Mouse (Mus musculus) frontal cortex, postnatal 36 days (tissue): ENCODE measurements around the gene Rtn4r.

Experiments
- DNase-seq, 2 experiments: peaks; one replicate each; pipeline ENCODE4 v3.0.0; 2022; ENCODE audit warnings: low spot score in 2 of 2

Rtn4r gene

GRCm38 (mm10) chr16:18156579-18157350, 29.3 kb downstream of the Rtn4r start:
- DNase-seq, result no peak

GRCm38 (mm10) chr16:18159255-18159654, 31.8 kb downstream of the Rtn4r start:
- DNase-seq, result no peak

- no peak for DNase-seq
Measured at GRCm38 (mm10) chr16:18159778-18160177, 32.3 kb downstream of the Rtn4r start.

GRCm38 (mm10) chr16:18160514-18160913, 33.1 kb downstream of the Rtn4r start:
- DNase-seq, result peak in 1 of 2 experiments; percentile 40

- DNase-seq, result no peak
Measured at GRCm38 (mm10) chr16:18161190-18161589, 33.7 kb downstream of the Rtn4r start.

GRCm38 (mm10) chr16:18164642-18165238, 37.3 kb downstream of the Rtn4r start:
- no peak for DNase-seq

- no peak for DNase-seq
Measured at GRCm38 (mm10) chr16:18166613-18167190, 39.3 kb downstream of the Rtn4r start.

GRCm38 (mm10) chr16:18169156-18169555, 41.7 kb downstream of the Rtn4r start:
- DNase-seq, result no peak

- DNase-seq, result no peak
Measured at GRCm38 (mm10) chr16:18169776-18170175, 42.3 kb downstream of the Rtn4r start.

- peak; percentile 84 to 88 for DNase-seq
Measured at GRCm38 (mm10) chr16:18172266-18172855, 44.9 kb downstream of the Rtn4r start.

GRCm38 (mm10) chr16:18173231-18173630, 45.8 kb downstream of the Rtn4r start:
- DNase-seq, result peak; percentile 87 to 89

GRCm38 (mm10) chr16:18173788-18174187, 46.3 kb downstream of the Rtn4r start:
- DNase-seq, result peak; percentile 71 to 88

- DNase-seq, result peak in 1 of 2 experiments; percentile 39
Measured at GRCm38 (mm10) chr16:18175817-18176541, 48.5 kb downstream of the Rtn4r start.

- no peak for DNase-seq
Measured at GRCm38 (mm10) chr16:18176758-18177157, 49.3 kb downstream of the Rtn4r start.

GRCm38 (mm10) chr16:18179591-18179990, 52.1 kb downstream of the Rtn4r start:
- no peak for DNase-seq

GRCm38 (mm10) chr16:18181398-18181797, 54.0 kb downstream of the Rtn4r start:
- DNase-seq, result no peak

GRCm38 (mm10) chr16:18182766-18183165, 55.3 kb downstream of the Rtn4r start:
- no peak for DNase-seq

- DNase-seq, result no peak
Measured at GRCm38 (mm10) chr16:18185715-18186449, 58.4 kb downstream of the Rtn4r start.

- no peak for DNase-seq
Measured at GRCm38 (mm10) chr16:18186798-18187197, 59.4 kb downstream of the Rtn4r start.

GRCm38 (mm10) chr16:18187221-18187620, 59.8 kb downstream of the Rtn4r start:
- DNase-seq, result no peak

- DNase-seq, result no peak
Measured at GRCm38 (mm10) chr16:18191006-18191405, 63.6 kb downstream of the Rtn4r start.
